Mouse (Mus musculus) cortical plate, adult 2 months (tissue): ENCODE measurements around the gene Cnmd.

Source experiments
- CTCF ChIP-seq: fragments of 200-500 bp; IDR thresholded peaks from 2 replicates; pipeline ENCODE4 v1.5.1; 2011; ENCODE audit warnings: mild to moderate bottlenecking, control low read depth, low read length; ENCODE audit not compliant: insufficient read depth; ENCODE audit errors: extremely low read depth
- POLR2A ChIP-seq: fragments of 200-500 bp; IDR thresholded peaks from 2 replicates; pipeline ENCODE4 v1.6.1; 2011; ENCODE audit warnings: mild to moderate bottlenecking, low read length, control low read depth; ENCODE audit not compliant: insufficient read depth; ENCODE audit errors: extremely low read depth

DNA sequence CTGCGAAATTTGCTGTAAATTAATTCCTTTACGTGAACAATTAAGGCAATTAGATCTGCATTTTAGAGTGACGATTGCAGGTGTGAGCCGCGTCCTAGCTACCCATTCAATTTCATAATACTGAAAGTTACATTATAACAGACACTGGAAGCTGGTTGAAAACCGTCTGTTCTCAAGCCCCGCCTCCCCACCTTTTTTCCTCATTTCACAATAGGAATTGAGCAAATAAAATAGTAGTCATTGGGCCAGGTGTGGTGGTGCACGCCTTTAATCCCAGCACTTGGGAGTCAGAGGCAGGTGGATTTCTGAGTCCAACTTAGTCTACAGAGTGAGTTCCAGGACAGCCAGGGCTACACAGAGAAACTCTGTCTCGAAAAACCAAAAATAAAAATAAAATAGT is 19.9 kb downstream of the Cnmd start:
- TF ChIP-seq CTCF (no peak), POLR2A (no peak)
